Mouse (Mus musculus) liver, postnatal 0 days (tissue): ENCODE measurements at regions not wholly inside any gene's neighbourhood (a gene's known extent, or its start where the extent isn't known, plus 50 kb on each side); places are given as distances from the start of the nearest gene placed in this dataset.

Experiments used
- CTCF ChIP-seq: sonication (generic); IDR thresholded peaks from 2 replicates; pipeline ENCODE4 v1.5.1; 2016; ENCODE audit warnings: antibody characterized with exemption, low read depth
- EP300 ChIP-seq: IDR thresholded peaks from 2 replicates; pipeline ENCODE4 v1.6.1; 2016; ENCODE audit warnings: antibody characterized with exemption, low read depth, mild to moderate bottlenecking

DNA sequence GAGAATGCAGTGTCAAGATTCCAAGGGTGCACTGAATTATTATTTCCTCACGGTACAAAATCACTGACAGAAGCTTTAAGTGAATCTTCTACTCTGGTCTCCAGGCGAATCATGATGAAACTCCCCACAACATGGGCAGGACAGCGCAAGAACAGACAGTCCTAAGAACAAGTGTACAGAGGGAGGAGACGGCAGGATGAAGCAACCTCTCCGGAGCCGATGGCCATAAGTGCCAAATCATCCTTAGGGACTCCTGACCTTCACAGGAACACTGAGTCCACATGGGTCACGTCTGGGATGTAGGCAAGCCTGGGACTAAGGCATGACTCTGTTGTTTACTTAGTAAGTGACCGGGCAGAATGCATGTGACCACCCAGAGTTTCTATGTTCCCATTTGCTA, 110.8 kb downstream of the Arl4a start:
- TF ChIP-seq EP300, result no peak
- no peak for TF ChIP-seq CTCF
